Mouse (Mus musculus) G1E-ER4 (cell line): ENCODE measurements around the gene Timm44. TPM values are rescaled to one million over a fixed set of nuclear protein-coding genes. Genes with fewer than 3 reads are reported as not detected.

ENCODE experiments used
- GATA1 ChIP-seq: IDR thresholded peaks from one replicate; pipeline ENCODE4 v1.8.0; 2012; ENCODE audit warnings: low read length, inconsistent platforms
- polyA plus RNA-seq: library from polyadenylated mRNA; stranded (reverse); fragments of >175 nt; gene quantifications from 2 replicates; pipeline ENCODE4 v1.2.3, GENCODE M21; 2012

Timm44 gene
- polyA plus RNA-seq, 1 experiment, result 85.8 TPM

GRCm38 (mm10) chr8:4252116-4252760, 23.5 kb downstream of the Timm44 start:
- TF ChIP-seq GATA1, result no peak

GRCm38 (mm10) chr8:4250306-4250970, 25.3 kb downstream of the Timm44 start:
- TF ChIP-seq GATA1, result no peak

GRCm38 (mm10) chr8:4249213-4249612, 26.5 kb downstream of the Timm44 start:
- TF ChIP-seq GATA1, result no peak

GRCm38 (mm10) chr8:4247951-4248540, 27.7 kb downstream of the Timm44 start, which contains the start of gene Tgfbr3l:
TSS of gene Tgfbr3l (plus strand) at chr8:4248214.
- no peak for TF ChIP-seq GATA1

GRCm38 (mm10) chr8:4247241-4247640, 28.5 kb downstream of the Timm44 start:
- TF ChIP-seq GATA1, result no peak

GRCm38 (mm10) chr8:4245737-4246136, 30.0 kb downstream of the Timm44 start:
- no peak for TF ChIP-seq GATA1

GRCm38 (mm10) chr8:4245061-4245460, 30.7 kb downstream of the Timm44 start:
- no peak for TF ChIP-seq GATA1

- no peak for TF ChIP-seq GATA1
Observed at GRCm38 (mm10) chr8:4239193-4239890, 36.4 kb downstream of the Timm44 start.

- no peak for TF ChIP-seq GATA1
Observed at GRCm38 (mm10) chr8:4238434-4239192, 37.1 kb downstream of the Timm44 start, which contains the start of the genes Map2k7 and Gm49320. TSS of gene Map2k7 (plus strand) at chr8:4238740. TSS of gene Gm49320 (plus strand) at chr8:4238865.

GRCm38 (mm10) chr8:4237814-4238433, 37.8 kb downstream of the Timm44 start:
- TF ChIP-seq GATA1, result no peak

- TF ChIP-seq GATA1, result no peak
Observed at GRCm38 (mm10) chr8:4230612-4231351, 44.9 kb downstream of the Timm44 start.

GRCm38 (mm10) chr8:4229784-4230183, 45.9 kb downstream of the Timm44 start:
- no peak for TF ChIP-seq GATA1

- no peak for TF ChIP-seq GATA1
Observed at GRCm38 (mm10) chr8:4227919-4228318, 47.8 kb downstream of the Timm44 start.

GRCm38 (mm10) chr8:4226739-4227347, 48.9 kb downstream of the Timm44 start, which contains the start of gene Lrrc8e:
TSS of gene Lrrc8e (plus strand) at chr8:4226827.
- no peak for TF ChIP-seq GATA1

- TF ChIP-seq GATA1, result no peak
Observed at GRCm38 (mm10) chr8:4226323-4226722, 49.4 kb downstream of the Timm44 start.
